Mouse (Mus musculus) adrenal gland, postnatal 36 days (tissue): ENCODE data around the gene Chic1. TPM values are rescaled to one million over a fixed set of nuclear protein-coding genes. Genes with fewer than 3 reads are reported as not detected.

ENCODE experiments used
- DNase-seq, 2 experiments: peaks; one replicate each; pipeline ENCODE4 v3.0.0; 2021; ENCODE audit warnings: mixed read lengths in 1 of 2
- total RNA-seq, 2 experiments: library from RNA; stranded (reverse); gene quantifications; 2 replicates each; pipeline ENCODE4 v1.2.3; 2021

Chic1 gene
- total RNA-seq, 2 experiments from 2014 or later = 6.6 to 6.9 TPM

DNA sequence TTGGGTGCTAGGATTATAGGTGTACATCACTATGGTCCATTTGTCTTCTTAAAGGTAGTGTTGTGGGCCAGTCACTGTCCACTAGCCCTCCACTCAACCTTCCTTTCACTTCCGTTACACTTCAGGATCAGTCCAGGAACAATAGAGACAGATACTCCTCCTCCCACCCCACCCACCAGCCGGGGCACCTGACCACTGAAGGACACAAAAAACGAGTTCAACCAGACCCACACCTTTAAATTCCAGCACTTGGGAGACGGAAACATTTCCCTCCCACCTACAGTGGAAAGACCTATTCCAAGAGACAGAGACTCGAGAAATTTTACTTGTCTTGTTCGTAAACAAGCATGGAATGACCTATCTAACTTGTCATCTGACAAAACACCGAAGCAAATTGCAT lies 76.0 kb downstream of the Chic1 start:
- DNase-seq = no peak

GRCm38 (mm10) chrX:103438023-103438422 lies 81.7 kb downstream of the Chic1 start:
- DNase-seq = no peak

- DNase-seq = peak in 1 of 2 experiments; percentile 5
These were observed 84.5 kb downstream of the Chic1 start for GRCm38 (mm10) chrX:103440803-103441202.

DNA sequence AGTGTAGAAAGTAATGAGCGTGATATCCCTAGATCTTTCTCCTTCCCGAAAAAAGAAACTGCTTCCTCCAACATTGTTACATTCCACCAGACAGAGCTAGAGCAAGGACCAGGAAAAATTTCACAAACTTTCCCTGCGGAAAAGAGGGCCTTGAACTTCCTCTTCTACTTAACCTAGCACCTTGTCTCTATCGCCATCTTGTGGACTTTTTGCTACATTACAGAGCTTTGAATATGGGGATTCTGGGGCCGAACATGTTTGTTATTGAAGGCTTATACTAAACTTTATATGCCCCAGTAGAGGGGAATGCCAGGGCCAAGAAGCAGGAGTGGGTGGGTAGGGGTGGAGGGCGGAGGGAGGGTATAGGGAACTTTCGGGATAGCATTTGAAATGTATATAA lies 87.5 kb downstream of the Chic1 start:
- DNase-seq = peak in 1 of 2 experiments; percentile 24

Other genes starting within 250 kb of the Chic1 start
- 1 to 10 TPM in 1 of 2 experiments, under 1 TPM in 1; 0.92 to 1.5 TPM for gene Nap1l2, start 169.8 kb upstream of the Chic1 start, total RNA-seq
- gene Cdx4, start 35.1 kb upstream of the Chic1 start, total RNA-seq = not detected
- not detected for gene Tsx, start 58.0 kb downstream of the Chic1 start, total RNA-seq
- gene Gm26992, start 65.5 kb downstream of the Chic1 start, total RNA-seq = not detected